Mouse (Mus musculus) CH12F3 (cell line): ENCODE results near the gene St3gal3.

Experiments used
- in situ Hi-C: fragments of 300-500 bp; cut with MboI; formaldehyde crosslinking; loops from 2 replicates; pipeline ENCODE4 v1.14.3; 2020; ENCODE audit warnings: low sequenced_read_pairs

Gene St3gal3

DNA sequence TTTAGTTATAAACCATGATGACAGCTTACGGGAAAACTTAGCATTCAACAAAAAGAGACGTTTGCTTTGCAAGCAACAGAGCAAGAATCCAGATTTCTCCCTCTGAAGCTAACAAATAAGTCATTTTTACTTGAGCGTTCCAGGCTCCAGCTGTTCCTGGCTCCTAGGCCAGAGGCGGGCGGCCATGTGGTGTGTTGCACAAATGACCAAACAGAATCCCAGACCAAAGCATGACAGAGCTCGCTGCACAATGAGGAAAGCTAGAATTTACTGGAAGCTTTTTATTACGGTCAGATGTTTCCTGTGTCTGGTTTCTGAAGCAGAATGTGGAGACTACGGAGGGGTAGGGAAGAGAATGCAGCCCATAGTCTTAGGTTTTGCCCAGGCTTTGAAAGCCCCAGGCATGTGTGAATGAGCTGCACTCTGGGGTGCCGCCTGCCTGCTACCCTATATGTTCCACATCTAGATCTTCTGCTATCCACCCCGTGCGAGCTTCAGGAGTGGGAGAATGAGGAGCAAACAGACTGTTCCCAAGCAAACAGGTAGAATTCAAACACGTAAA, 76.5 kb downstream of the St3gal3 start:
- in situ Hi-C loops, result no loop called here

DNA sequence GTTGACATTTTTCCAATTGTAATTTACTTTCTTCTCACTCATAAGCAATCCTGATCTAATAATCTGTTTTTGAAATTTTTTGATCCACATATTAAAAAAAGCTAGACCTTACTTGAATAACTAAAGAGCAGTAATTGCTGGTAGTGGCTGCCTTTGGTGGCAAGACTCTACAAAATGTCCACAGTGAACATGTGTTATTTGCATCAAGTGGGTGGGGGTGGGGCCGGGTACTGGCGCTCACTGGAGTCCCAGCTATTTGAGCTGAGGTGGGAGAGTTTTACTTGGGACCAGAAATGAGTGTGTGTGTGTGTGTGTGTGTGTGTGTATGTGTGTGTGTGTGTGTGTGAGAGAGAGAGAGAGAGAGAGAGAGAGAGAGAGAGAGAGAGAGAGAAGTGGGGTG, 77.6 kb downstream of the St3gal3 start:
- in situ Hi-C loops, result no loop called here

DNA sequence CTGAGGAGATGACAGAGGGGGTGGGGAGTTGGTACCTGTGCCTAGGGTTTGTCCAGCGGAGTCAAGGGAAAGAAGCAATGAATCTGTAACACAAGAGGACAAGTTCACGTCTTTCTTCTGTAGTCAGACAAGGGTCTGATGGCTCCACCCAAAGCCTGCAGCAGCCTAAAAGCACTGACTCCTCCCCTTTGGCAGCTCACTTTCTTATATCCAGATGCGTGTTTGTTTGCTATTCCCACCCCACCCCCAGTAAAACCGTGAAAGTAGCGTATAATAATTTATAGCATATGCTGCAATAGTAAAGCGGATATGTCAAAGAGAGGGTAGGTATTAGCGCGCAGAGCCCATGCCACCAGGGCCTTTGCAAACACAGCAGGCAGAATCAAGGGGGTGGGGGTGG, 80.1 kb downstream of the St3gal3 start:
- in situ Hi-C loops, result no loop called here

DNA sequence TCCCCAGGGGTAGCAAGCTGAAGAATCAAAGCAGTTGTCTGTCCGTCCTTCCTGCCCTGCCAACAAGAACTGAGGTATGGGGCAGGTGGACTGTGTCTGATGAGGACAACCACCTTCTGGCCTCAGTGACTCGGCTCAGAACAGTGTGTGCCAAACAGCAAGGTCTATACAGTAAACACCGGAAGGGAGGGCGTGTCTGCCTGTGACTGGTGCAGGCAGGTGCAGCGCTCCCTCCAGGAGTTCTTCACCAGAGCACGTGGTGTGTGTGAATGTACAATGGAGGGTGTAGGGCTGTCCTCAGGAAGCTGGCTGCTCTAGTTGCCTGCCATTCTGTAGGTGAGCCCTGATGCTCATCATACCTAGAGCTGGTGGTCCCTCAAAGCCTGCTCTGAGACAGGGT, 80.8 kb downstream of the St3gal3 start:
- in situ Hi-C loops, result no loop called here

DNA sequence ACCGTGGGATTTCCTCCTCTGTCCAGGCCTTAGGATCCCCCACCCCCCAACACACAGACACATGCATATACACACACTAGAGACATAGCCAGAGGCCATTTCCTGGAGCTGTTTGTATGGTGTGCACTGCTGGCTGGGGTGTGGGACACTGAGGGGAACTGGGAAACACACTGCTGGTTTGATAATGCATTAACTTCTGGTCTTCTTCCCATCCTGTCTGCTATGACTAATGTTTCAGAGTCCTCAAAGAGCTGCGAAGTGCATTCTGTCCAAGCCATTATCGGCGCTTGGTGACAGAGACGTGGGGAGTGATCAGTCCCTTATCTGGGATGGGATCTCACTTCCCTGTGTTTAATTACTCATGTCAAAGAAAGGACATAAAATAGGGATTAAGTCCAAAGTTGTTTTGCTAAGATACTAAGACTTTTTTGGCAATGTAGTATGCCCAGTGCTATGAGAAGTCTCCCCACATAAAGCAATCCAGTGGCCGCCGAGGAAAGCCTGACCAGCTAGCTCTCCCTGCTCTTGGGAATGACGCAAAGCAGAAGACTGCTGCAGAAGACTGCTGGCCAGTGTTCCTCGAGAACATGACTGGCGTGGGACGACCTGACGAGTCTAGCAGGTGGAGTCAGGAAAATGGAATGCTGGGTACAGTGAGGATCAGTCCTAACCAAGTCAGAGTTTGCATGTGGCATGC, 85.0 kb downstream of the St3gal3 start:
- in situ Hi-C loops, result no loop called here

DNA sequence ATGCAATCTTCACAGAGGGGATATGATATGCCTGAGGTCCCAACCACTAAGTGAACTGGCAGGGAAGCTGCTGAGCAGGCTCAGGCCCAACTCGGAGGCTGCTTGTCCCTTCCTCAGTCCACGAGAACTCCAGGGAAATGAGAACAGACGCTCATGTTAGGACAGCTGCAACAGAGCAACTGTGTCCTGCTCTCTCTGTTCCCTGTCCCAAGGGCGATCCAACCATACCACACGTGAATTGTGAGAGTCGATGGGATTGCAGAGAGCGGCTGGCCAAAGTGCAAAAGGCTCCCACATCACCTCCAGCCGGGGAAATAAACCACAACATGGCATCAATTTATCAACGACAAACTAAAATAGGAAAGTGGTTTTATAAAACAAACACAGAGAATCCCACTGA, 90.2 kb downstream of the St3gal3 start:
- in situ Hi-C loops, result no loop called here

DNA sequence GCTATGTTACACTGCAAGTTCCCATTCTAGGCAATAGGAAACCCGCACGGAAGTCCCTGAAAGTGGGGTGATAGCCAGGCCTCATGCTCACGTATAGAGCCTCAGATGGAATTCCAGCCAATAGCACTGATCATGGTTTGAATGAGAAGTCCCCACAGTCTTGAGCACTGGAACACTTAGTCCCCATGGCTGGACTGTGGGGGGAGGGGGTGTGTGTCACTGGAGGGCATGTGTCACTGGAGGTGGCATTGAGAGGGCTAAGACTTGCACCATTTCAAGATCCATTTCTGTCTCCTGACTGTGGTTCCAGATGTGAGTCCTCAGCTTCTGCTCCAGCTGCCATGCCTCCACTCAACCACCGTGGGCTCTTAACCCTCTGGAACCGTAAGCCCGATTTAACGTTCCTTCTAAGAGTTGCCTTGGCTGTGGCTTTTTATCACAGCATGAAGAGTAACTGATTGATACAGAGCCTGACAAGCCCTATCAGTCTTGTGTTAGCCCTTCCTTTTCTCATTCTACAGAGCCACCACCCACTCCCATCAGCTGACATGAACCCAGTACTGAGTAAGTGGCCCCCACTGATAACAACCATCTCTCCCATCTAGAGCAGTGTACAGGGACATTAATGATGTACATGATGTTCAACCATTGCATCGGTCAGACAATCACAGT, 91.2 kb downstream of the St3gal3 start:
- in situ Hi-C loops, result no loop called here

DNA sequence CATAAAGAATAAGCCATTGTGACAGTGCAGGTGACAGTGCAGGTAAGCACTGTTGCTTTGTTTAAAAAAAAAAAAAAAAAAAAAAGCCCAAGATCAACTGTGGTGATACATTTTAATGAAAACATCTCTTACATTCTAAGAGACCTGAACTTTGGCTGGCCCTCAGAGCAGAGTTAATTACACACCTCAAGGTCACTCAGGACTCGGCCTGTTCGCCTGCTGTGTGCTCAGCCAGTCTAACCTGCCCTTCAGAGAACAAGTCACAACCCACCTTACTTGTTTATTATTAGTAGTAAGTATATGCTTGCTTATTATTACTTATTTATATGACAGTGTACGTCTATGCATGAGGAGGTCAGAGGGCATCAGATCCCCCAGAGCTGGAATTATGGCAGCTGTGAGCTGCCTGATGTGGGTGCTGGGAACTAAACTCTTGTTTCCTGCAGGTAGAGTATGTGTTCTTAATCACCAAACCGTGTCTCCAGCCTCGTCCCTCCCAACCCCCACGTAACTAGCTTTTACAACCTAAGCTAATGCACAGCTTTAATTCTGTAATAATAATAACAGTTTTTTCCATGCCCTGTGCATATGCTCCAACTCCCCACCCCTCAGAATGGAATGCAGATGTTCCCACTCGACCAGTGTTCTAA, 91.9 kb downstream of the St3gal3 start:
- in situ Hi-C loops, result no loop called here

DNA sequence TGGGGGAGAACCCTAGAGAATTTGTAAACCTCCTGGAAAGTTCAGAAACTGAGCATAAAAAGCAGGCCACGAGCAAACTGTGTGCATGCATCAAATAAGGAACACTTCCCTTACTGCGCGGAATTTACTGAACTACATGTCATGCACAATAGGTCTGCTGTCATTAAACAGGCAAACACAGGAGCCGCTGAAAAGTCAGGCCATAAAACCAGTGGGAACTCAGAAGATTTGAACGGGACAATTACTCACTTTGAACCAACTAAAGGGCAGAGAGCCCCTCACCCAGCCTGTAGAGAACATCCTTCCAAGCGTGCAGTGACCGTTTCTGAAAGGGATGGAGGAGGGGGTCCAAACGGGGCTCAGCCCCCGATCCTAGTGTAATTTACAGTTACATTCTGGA, 93.6 kb downstream of the St3gal3 start:
- in situ Hi-C loops, result no loop called here

DNA sequence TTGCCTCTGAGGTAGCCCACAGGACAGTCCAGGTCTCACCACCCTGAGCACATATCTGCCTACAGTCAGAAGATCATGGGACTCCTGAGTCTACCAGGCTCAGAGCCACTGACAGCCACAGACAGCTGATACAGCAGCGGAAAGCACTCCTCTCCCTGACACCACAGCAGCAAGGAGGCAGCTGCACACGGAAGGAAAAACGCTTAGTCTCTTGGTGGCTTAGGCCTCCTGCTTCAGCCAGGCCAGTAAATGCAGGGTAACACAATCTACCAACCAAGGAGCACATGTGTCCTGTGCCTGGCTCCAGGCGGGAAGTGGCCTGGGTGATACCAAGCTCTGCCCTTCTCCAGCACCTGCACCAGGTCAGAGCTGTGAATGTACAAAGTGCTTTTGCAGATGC, 94.1 kb downstream of the St3gal3 start:
- in situ Hi-C loops, result no loop called here

DNA sequence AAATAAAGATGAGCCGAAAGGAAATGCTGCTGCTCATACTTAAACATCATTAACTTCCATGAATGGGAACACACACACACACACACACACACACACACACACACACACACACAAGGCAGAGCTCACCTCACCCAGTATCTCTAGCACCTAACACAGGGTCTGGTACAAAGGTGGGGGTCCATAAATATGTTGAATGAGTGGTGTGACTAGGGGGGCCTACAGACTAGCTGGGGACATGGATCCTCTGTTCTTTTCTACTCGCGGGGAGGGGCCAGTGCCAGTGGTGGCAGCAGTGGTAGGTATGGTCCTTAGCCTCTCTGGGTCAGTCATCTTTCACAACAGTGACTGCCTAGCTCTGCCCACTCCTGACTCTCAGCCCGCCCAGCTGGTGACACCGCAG, 94.8 kb downstream of the St3gal3 start:
- in situ Hi-C loops, result no loop called here

DNA sequence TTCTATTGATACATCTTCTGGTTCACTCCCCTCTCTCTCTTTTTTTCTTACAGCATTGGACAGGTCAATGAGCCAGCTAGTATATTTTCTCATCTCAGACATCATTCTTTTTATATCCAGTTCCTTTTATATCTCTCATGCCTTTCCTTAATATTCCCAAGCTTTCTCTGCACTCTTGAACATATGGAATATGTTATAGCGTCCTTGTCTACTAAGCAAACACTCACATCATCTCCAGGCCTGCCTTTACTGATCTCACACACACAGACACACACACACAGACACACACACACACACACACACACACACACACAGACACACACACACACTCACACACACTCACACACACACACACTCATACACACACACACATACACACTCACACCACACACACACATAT, 96.7 kb downstream of the St3gal3 start:
- in situ Hi-C loops, result no loop called here

DNA sequence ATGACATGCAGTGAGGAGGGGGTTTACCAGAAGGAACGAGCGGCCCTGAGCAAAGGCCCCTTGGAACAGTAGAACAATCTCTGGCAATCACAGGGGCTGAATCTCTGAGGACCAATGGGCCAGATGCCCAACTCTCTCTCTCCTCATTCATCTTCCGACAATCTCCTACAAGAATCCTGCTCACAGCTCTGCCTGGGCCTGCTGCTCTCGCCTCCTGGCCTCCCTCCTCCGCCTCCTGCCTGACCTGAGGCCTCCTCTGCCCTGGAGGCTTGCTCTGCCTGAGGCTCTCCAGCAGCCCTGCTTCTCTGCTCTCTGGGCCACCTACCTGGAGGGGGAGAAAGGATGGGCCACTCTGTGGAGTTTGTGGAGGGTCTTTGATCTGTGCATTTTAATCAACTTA, 97.3 kb downstream of the St3gal3 start:
- in situ Hi-C loops, result no loop called here

DNA sequence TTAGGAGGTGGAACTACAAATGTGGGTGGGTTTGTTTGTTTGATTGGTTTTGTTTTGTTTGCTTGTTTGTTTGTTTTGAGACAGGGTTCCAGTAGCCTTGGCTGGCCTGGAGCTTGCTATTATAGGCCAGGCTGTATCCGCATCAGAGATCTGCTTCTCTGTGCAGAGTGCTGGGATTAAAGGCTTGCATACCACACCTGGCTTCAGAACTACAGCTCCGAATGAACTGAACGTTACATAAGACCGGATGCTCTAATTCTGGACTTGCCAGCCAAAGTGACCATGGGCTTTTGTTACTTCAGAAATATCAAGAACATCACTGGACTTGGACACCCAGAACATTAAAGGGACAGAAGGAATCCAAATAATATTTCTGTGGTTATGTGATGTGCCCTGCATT, 98.2 kb downstream of the St3gal3 start:
- in situ Hi-C loops, result no loop called here

DNA sequence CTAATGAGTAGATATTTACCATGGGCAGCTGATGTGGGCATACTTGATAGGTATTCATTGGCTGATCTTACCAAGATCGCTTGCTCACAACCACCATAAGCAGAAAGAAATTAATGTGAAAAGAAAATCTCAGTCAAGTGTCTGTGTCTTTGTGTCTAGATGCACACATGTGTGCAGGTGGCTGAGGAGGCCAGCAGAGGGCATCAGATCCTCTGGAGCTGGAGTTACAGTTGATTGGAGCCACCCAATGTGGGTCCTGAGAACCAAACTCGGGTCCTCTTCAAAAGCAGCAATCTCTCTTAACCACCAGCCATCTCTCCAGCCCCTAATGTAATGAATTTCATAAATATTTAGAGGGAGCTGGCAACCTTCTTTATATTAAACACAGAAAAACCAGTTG, 99.6 kb downstream of the St3gal3 start:
- in situ Hi-C loops, result no loop called here

DNA sequence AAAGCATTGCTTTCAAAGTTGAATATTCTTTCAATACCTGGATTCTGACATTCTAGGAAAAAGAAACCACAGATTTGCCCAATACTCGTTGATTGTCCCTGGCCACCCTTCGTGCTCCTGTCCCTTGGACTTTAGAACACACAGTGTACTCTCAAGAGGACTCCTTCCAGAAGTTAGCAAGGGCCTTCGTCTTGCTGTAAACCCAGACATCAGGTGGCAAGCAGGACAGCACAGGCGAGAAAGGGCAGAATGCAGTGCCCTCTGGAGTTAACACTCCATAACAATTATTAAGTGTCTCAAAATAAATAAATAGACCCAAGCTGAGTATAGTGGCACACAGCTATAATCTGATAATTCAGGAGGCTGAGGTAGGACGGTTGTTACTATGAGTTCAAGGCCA, 101.7 kb downstream of the St3gal3 start:
- in situ Hi-C loops, result no loop called here

DNA sequence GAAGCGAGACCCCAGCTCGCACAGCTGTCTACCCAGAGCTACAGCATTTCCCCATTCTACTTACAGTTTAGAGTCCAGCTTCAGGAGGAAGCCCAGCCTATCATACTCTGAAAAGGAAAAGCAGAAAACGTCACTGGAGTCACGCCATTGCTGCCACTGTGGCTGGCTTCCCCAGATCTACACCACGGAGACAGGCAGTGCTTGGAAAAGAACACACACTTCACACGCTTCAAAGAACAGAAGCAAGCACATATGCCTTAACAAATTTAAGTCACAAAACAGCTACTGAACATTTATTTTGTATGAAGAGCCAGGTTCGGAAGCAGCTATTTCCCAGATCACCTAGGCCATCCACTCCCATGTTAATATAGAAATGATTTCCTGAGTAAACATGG, 102.9 kb downstream of the St3gal3 start:
- in situ Hi-C loops, result no loop called here

DNA sequence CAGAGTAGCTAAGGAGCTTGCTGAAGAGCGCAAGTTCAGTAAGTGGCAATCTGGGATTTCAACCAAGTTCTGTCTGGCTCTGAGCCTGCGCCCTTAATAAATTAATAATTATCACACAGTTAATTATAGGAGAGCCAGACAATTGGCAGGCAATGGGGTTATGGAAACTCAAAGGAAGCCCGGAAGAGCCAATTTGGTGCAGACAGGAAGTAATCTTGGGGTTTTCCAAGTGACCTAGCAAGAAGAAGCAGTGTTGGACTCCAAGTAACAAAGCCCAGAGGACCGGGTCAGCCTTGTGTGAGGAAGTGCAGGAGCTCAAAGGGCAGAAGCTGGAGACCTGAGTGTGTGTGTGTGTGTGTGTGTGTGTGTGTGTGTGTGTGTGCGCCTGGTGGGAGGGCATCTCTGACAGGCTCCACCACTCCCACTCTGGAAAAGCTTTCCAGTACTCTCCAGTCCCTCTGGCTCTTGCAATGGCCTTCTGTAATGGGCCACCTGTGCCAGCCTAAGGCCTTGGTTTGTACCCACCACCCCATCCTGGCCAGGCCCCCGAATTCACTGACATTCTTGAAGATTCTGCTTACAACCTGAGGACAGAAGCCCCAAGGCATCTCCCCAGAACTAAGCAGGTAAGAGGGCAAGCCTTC, 103.5 kb downstream of the St3gal3 start:
- in situ Hi-C loops, result no loop called here

DNA sequence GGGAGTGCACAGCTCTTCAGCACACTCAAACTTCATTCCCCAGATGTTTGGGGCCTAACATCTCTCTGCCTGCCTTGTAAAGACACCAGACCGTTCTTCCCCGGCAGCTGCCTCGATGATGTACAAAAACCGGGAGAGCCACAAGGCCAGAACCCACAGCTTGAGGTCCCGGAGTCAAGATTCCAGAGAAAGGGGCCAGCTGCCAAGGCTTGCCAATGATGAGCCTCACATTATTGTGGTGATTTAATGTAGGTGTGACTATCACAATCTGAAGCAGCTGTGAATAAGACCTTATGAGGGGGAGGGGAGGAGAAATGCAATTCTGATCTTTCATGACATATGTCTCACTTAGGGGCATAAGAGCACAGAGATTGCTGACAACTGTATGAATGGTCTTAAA, 104.4 kb downstream of the St3gal3 start:
- in situ Hi-C loops, result no loop called here

DNA sequence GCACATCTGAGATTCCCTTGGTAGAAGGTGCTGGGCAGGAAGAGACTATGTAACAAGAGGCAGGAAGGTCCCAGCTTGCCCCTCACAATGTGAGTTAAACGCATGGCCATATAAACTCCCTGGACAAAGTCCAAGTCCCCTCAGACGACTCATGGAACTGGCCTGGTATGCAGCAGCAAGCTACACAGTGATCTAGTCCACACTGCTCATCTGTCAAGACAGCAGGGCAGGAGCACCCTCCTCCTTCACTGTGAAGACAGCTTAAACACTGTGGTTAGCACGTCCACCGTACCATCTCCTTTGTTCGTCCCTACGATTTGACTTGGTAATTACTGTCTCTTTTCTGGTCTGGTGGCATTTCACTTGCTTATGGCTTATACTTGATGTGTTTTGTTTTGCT, 104.8 kb downstream of the St3gal3 start:
- in situ Hi-C loops, result no loop called here

DNA sequence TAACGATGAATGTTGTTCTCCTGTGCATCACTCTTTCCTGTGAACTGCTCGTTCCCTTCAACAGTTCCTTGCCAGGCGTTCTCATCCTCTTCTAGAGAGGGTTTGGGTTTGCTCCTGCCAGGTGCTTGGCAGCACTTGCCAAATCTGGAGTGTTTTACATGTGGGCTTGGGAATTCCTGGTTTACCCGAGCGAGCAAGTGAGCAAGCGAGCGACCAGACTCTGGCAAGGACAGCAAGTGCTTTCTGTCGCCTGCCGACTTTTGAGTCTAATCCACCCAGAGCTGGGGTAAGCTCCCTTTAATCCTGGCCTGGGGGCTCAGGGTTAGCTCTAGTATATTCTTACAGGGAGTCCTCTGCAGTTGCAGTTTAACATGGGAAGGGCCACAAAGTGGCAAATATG, 105.7 kb downstream of the St3gal3 start:
- in situ Hi-C loops, result no loop called here

DNA sequence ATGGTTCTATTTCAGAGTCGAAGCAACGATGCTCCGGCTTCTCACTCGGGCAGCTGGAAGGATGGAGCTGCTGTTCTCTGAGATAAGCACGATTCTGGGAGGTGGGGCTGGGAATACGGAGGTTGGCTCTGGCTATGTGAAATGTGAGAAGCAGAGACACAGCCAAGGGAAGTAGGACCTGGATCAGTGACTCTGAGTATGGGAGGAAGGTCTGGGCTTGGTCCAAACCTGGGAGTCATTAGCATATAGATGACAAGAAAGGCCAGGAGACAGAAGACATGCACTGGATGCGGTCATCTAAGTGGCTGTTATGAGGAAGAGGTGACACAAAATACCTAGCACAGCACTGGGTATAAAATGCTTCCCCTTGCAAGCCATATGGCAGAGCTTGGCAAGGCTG, 108.8 kb downstream of the St3gal3 start:
- in situ Hi-C loops, result no loop called here
